Mouse (Mus musculus) ES-CJ7 (cell line): ENCODE results near the gene Ppp1r9a.
A peak's percentile ranks its signal among the peaks of the same experiment; 100 is the strongest.

Source experiments
- DNase-seq: peaks from one replicate; pipeline ENCODE4 v3.0.0; 2011; ENCODE audit warnings: low read depth, low spot score

Gene Ppp1r9a

DNA sequence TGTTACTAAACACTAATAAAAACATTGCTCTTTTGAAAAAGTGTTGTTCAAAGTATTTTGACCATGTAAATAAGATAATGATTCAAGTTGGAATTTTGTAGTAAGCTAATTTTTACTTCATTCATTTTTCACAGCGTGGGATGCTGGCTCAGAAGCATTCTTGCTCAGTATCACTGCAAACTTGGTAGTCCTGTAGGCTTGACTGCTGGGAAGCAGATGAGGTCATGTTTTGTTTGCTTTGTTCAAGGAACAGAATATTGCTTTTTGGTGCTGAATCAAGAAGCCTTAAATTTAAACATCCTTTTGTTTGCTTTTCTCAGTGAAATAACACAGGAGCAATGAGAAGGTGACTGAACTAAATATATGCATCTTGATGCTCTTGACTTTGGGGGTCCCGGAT is 136.6 kb downstream of the Ppp1r9a start:
- DNase-seq = no peak

- DNase-seq = no peak
Measured at GRCm38 (mm10) chr6:5045854-5046253, 143.1 kb downstream of the Ppp1r9a start.

GRCm38 (mm10) chr6:5048025-5048424 is 145.3 kb downstream of the Ppp1r9a start:
- no peak for DNase-seq

GRCm38 (mm10) chr6:5052309-5052708 is 149.6 kb downstream of the Ppp1r9a start:
- DNase-seq = peak; percentile 36

GRCm38 (mm10) chr6:5054446-5055095 is 151.9 kb downstream of the Ppp1r9a start:
- no peak for DNase-seq

GRCm38 (mm10) chr6:5074736-5075135 is 172.0 kb downstream of the Ppp1r9a start:
- no peak for DNase-seq

DNA sequence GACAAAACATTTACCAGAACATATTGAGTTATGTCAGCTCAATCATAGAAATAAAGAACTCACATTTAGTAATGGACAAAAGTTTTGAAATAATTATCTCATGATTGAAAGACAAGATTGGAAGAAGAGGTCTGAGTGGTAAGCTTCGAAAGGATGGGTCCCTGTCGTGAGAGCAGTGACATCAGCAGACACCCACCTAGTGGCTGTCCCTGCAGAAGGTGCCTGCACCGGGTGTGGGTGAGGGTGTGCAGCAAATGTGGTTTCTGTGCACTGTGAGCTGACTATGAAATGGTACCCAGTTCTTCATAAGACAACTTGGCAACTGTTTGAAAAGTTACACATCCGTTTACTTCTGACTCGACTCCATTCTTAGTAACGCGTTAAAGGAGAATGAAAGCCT is 173.0 kb downstream of the Ppp1r9a start:
- no peak for DNase-seq

GRCm38 (mm10) chr6:5078009-5078408 is 175.3 kb downstream of the Ppp1r9a start:
- no peak for DNase-seq

DNA sequence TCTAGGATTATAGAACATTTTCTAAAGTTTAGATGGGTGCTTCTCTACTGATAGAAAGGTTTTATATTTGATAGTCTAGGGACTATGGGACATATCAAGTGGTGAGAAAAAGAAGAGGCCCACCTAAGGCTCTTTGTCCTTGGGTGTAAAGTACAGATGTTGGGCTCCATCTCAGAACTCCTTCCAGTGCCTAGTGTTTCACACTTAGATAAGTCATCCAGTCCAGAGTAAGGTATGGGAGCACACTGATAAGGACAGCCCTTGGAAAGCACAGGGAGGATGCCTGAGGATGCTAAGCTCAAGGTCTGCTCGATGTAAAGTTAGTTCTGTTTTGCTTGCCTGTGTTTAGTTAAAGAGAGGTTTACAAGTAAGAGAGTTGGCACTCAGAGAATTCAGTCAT is 176.4 kb downstream of the Ppp1r9a start:
- DNase-seq = no peak

GRCm38 (mm10) chr6:5080094-5080493 is 177.4 kb downstream of the Ppp1r9a start:
- DNase-seq = no peak

- DNase-seq = no peak
Measured at GRCm38 (mm10) chr6:5080496-5080895, 177.8 kb downstream of the Ppp1r9a start.

GRCm38 (mm10) chr6:5081099-5081498 is 178.4 kb downstream of the Ppp1r9a start:
- DNase-seq = no peak

DNA sequence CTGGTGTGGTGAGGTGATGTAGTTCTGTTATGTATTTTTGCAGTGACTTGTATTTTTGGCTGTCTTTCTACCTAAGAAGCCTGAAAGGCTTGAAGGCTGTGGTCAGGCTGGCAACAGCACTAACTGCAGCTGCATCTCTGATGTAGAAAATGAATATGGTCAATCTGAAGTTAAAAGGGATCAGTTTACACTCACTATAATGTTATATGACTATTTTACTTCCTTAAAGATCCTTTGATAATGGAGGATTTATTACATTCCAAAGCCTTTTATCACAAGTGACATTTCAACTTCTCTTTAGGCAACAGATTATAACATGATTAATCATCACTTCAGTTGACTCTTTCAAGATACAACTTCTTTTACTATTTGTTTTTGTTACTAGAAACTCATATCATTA is 179.4 kb downstream of the Ppp1r9a start:
- DNase-seq = no peak

- no peak for DNase-seq
Measured at GRCm38 (mm10) chr6:5082740-5083139, 180.0 kb downstream of the Ppp1r9a start.

- no peak for DNase-seq
Measured at GRCm38 (mm10) chr6:5083957-5084356, 181.2 kb downstream of the Ppp1r9a start.

GRCm38 (mm10) chr6:5091873-5092272 is 189.2 kb downstream of the Ppp1r9a start:
- DNase-seq = no peak

- DNase-seq = no peak
Measured at GRCm38 (mm10) chr6:5092795-5093194, 190.1 kb downstream of the Ppp1r9a start.

DNA sequence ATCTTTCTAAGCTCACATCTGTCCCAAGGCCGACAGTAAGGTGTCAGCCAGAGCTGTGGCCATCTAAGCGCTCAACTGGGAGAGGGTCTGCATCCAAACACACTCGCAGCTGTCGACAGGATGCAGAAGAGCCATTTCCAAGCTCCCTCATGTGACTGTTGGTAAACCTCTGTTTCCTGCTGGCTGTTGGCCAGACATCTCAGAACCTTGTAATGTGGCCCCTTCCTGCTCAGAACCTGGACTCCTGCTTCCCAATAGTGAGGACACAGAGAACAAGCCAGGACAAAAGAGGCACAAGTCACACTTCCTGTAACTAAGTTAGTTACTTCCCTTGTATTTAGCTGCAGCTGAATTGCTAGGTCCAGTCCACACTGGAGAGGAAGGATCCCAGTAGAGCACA is 190.8 kb downstream of the Ppp1r9a start:
- DNase-seq = no peak

DNA sequence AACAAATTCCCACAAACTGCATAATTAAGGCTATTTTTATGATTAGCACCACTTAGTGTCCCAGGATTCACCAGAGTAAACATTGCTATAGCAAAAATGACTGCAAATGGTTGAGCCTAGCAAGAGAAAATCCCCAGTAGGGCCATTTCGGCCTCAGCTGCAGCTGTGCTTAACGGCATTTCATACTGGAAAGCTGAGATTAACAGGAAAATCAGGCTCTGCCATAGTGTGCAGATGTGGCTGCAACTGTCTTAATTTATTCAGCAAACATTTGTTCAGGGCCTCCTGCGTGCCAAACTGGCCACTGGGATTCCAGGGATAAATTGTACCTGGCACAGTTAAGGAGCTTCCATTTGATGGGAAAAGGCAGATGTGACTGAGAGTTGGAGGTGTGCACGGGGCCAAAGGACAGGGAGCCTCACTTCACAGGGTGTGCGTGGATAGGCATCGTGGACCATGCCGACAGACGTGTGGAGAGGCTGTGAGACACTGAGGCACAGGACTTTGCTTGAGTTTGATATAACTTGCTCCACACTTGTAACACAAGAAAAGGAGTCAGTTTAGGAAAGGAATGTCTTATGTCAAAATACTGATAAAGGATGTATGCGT is 192.8 kb downstream of the Ppp1r9a start:
- DNase-seq = no peak

DNA sequence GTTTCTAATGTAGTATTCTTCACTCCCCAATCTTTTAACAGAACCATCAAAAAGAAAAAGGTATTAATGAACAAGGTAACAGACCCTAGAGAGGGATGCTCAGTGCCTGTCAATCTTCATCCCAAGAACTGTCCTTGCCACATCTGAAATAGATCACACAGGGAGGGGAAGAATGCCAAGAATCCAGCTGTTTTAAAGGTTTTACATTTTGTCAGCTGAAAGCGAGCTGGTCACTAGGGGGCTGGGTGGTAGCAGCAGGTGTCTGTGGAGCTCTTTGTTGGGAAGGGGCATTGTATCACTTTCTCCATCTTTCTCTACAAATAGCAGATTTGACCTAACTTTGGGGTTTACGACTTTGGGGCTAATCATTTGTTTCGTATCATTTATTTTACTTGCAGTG is 194.6 kb downstream of the Ppp1r9a start:
- DNase-seq = peak; percentile 45

DNA sequence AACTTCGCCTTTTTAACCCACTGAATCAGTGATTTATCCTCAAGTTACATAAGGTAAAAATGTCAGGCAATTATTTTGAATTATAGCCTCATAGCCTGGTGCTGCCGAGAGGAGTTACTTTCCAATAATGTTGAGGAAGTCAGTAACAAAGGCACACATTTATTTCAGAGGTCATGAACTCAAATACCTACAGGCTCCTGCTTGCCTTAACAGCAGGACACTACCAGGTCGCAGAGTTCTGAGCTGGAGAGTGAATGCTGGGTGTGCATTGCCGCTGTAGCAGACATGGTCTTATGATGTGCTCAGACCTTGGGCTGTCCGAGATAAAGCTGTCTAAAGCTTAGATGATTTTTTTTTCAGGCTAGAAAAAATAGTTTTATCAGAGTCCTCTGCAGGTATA is 196.6 kb downstream of the Ppp1r9a start:
- DNase-seq = peak; percentile 52

DNA sequence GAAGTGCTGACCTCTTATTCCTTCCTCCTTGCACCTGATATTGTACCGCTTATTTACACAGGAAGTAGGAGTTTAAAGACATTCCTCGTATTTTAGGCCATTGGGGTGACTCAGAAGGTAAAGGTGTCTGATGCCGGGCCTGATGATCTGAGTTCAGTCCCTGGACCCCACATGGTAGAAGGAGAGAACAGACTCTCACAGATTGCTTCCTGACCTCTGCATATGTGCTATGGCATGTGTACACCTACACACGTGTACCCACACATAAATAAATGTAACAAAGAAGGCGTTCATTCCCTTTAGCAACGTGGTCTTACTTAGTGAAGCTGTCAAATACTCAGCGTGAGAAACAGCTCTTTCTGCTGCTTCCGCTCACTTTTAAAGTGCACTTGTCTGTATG is 197.1 kb downstream of the Ppp1r9a start:
- no peak for DNase-seq

- no peak for DNase-seq
Measured at GRCm38 (mm10) chr6:5100347-5100746, 197.6 kb downstream of the Ppp1r9a start.

GRCm38 (mm10) chr6:5102741-5103140 is 200.0 kb downstream of the Ppp1r9a start:
- no peak for DNase-seq
